Mouse (Mus musculus) olfactory bulb, adult 2 months (tissue): ENCODE data around the gene 4930572O03Rik.
"Not testable (repeated sequence)": the region's sequence is repeated elsewhere in the genome, so short reads cannot be mapped to it uniquely, and the experiment has no call there.

Source experiments
- CTCF ChIP-seq: fragments of 200-500 bp; IDR thresholded peaks from 2 replicates; pipeline ENCODE4 v1.5.1; 2012; ENCODE audit warnings: low read depth, mild to moderate bottlenecking, low read length, moderate library complexity; ENCODE audit not compliant: insufficient read depth
- POLR2A ChIP-seq: fragments of 200-500 bp; IDR thresholded peaks from 2 replicates; pipeline ENCODE4 v1.6.1; 2012; ENCODE audit warnings: mild to moderate bottlenecking, low read depth, low read length, moderate library complexity; ENCODE audit not compliant: insufficient read depth

- TF ChIP-seq POLR2A, CTCF: not testable (repeated sequence)
These were observed 20.9 kb upstream of the 4930572O03Rik start for GRCm38 (mm10) chr5:15677750-15678149.
